Mouse (Mus musculus) heart, postnatal 0 days (tissue): ENCODE measurements around the gene Scube3.

Experiments
- CTCF ChIP-seq: IDR thresholded peaks from 2 replicates; pipeline ENCODE4 v1.5.1; 2016; ENCODE audit warnings: antibody characterized with exemption, control low read depth, low read depth
- EP300 ChIP-seq: IDR thresholded peaks from 2 replicates; pipeline ENCODE4 v1.6.1; 2016; ENCODE audit warnings: antibody characterized with exemption, low read depth

- TF ChIP-seq CTCF: no peak
- TF ChIP-seq EP300: no peak
Observed at GRCm38 (mm10) chr17:28120460-28120859, 21.5 kb upstream of the Scube3 start.
